Mouse (Mus musculus) erythroblast, embryonic 14.5 days (primary cell): ENCODE measurements around the gene Ldlrad1.

Source experiments
- GATA1 ChIP-seq: IDR thresholded peaks from 2 replicates; pipeline ENCODE4 v1.6.1; 2012; ENCODE audit warnings: low read length, inconsistent platforms, mixed read lengths
- TAL1 ChIP-seq: IDR thresholded peaks from 3 replicates; pipeline ENCODE4 v1.6.1; 2012; ENCODE audit warnings: low read length, inconsistent platforms, mixed read lengths

GRCm38 (mm10) chr4:107247110-107247509 is 38.1 kb downstream of the Ldlrad1 start:
- TF ChIP-seq GATA1 (no peak), TAL1 (no peak)
